Mouse (Mus musculus): ENCODE data around the gene Aurkaip1.

The Aurkaip1 gene

GRCm38 (mm10) chr4:155853421-155853820 lies 22.3 kb downstream of the Aurkaip1 start:
- no peak for DNase-seq

GRCm38 (mm10) chr4:155854991-155855390 lies 23.9 kb downstream of the Aurkaip1 start:
- DNase-seq = peak; percentile 34

GRCm38 (mm10) chr4:155856071-155856470 lies 25.0 kb downstream of the Aurkaip1 start:
- DNase-seq = peak; percentile 61

- peak; percentile 3 for DNase-seq
Observed at GRCm38 (mm10) chr4:155856881-155857280, 25.8 kb downstream of the Aurkaip1 start.

- peak; percentile 13 for DNase-seq
Observed at GRCm38 (mm10) chr4:155859318-155859717, 28.2 kb downstream of the Aurkaip1 start.

GRCm38 (mm10) chr4:155861787-155862186 lies 30.7 kb downstream of the Aurkaip1 start:
- DNase-seq = peak; percentile 7

- DNase-seq = peak; percentile 14
Observed at GRCm38 (mm10) chr4:155863001-155863400, 31.9 kb downstream of the Aurkaip1 start, which contains the start of gene Tas1r3. Gene Tas1r3 (minus strand): TSS chr4:155863362.

GRCm38 (mm10) chr4:155868614-155869298 lies 37.7 kb downstream of the Aurkaip1 start:
- no peak for DNase-seq

- DNase-seq = peak; percentile 97
Observed at GRCm38 (mm10) chr4:155869317-155870033, 38.4 kb downstream of the Aurkaip1 start, which contains the start of the genes Cptp and Ints11. Gene Cptp (minus strand): TSS chr4:155869440. Gene Ints11 (plus strand): TSS chr4:155869546.

GRCm38 (mm10) chr4:155871404-155871803 lies 40.3 kb downstream of the Aurkaip1 start:
- DNase-seq = no peak

Data from cerebellum, adult 9-11 months (tissue).